Mouse (Mus musculus): ENCODE measurements around the gene Nell2. TPM values are rescaled to one million over a fixed set of nuclear protein-coding genes. Genes with fewer than 3 reads are reported as not detected.

Nell2 gene
- total RNA-seq, 2 experiments from 2014 or later = 0.10 to 0.17 TPM

GRCm38 (mm10) chr15:95137018-95137810, 391.1 kb downstream of the Nell2 start:
- intact Hi-C loops (cut with DNase I) = no loop called here
- no peak for DNase-seq

- intact Hi-C loops (cut with DNase I) = no loop called here
- no peak for DNase-seq
Measured at GRCm38 (mm10) chr15:95135926-95136609, 392.3 kb downstream of the Nell2 start.

GRCm38 (mm10) chr15:95131401-95131800, 397.0 kb downstream of the Nell2 start:
- intact Hi-C loops (cut with DNase I) = no loop called here
- DNase-seq = no peak

- intact Hi-C loops (cut with DNase I) = no loop called here
- DNase-seq = no peak
Measured at GRCm38 (mm10) chr15:95108626-95109025, 419.7 kb downstream of the Nell2 start.

- DNase-seq = no peak
- intact Hi-C loops (cut with DNase I) = no loop called here
Measured at GRCm38 (mm10) chr15:95107246-95107809, 421.0 kb downstream of the Nell2 start.

GRCm38 (mm10) chr15:95101522-95101921, 426.8 kb downstream of the Nell2 start:
- no peak for DNase-seq
- intact Hi-C loops (cut with DNase I) = no loop called here

GRCm38 (mm10) chr15:95100133-95100532, 428.2 kb downstream of the Nell2 start:
- DNase-seq = no peak
- intact Hi-C loops (cut with DNase I) = no loop called here

- intact Hi-C loops (cut with DNase I) = no loop called here
- no peak for DNase-seq
Measured at GRCm38 (mm10) chr15:95085962-95086361, 442.4 kb downstream of the Nell2 start.

GRCm38 (mm10) chr15:95081654-95082053, 446.7 kb downstream of the Nell2 start:
- intact Hi-C loops (cut with DNase I) = no loop called here
- no peak for DNase-seq

GRCm38 (mm10) chr15:95075356-95075755, 453.0 kb downstream of the Nell2 start:
- intact Hi-C loops (cut with DNase I) = no loop called here
- no peak for DNase-seq

- intact Hi-C loops (cut with DNase I) = no loop called here
- no peak for DNase-seq
Measured at GRCm38 (mm10) chr15:95070881-95071280, 457.5 kb downstream of the Nell2 start.

GRCm38 (mm10) chr15:95068799-95069198, 459.6 kb downstream of the Nell2 start:
- intact Hi-C loops (cut with DNase I) = no loop called here
- no peak for DNase-seq

GRCm38 (mm10) chr15:95068023-95068422, 460.3 kb downstream of the Nell2 start:
- DNase-seq = no peak
- intact Hi-C loops (cut with DNase I) = no loop called here

GRCm38 (mm10) chr15:95055081-95055650, 473.2 kb downstream of the Nell2 start:
- intact Hi-C loops (cut with DNase I) = no loop called here

GRCm38 (mm10) chr15:95049171-95049729, 479.1 kb downstream of the Nell2 start:
- intact Hi-C loops (cut with DNase I) = no loop called here

More at GRCm38 (mm10) chr15:95055081-95055650, 473.2 kb downstream of the Nell2 start:
- no peak for DNase-seq

GRCm38 (mm10) chr15:95047486-95047885, 480.9 kb downstream of the Nell2 start:
- intact Hi-C loops (cut with DNase I) = no loop called here
- no peak for DNase-seq

More at GRCm38 (mm10) chr15:95049171-95049729, 479.1 kb downstream of the Nell2 start:
- DNase-seq = no peak

GRCm38 (mm10) chr15:95044011-95044410, 484.3 kb downstream of the Nell2 start:
- no peak for DNase-seq
- intact Hi-C loops (cut with DNase I) = no loop called here

- intact Hi-C loops (cut with DNase I) = no loop called here
- no peak for DNase-seq
Measured at GRCm38 (mm10) chr15:95042437-95042836, 485.9 kb downstream of the Nell2 start.

- DNase-seq = no peak
- intact Hi-C loops (cut with DNase I) = no loop called here
Measured at GRCm38 (mm10) chr15:95029487-95029875, 498.9 kb downstream of the Nell2 start.

GRCm38 (mm10) chr15:95028862-95029486, 499.4 kb downstream of the Nell2 start:
- DNase-seq = no peak

More at GRCm38 (mm10) chr15:95028862-95029486, 499.4 kb downstream of the Nell2 start:
- intact Hi-C loops (cut with DNase I) = no loop called here

Data from heart, postnatal 14 days (tissue).